Mouse (Mus musculus): ENCODE measurements around the gene Tmem262. TPM values are rescaled to one million over a fixed set of nuclear protein-coding genes. Genes with fewer than 3 reads are reported as not detected.

Gene Tmem262
- polyA plus RNA-seq, 1 experiment from 2014 or later: not detected

- WGBS: 1% methylated on average over 33 of the region's 33 CpGs
- Histone ChIP-seq H3K4me2 (peak within 1 kb of the TSS; percentile 79), H3K27me3 (replicated peaks) (no peaks in the 10 kb centered on the region), H3K27ac (replicated peaks) (peak within 1 kb of the TSS; percentile 69), H3K4me3 (peak within 1 kb of the TSS; percentile 72), H3K9ac (peak within 1 kb of the TSS; percentile 82), H3K9me3 (no peaks in the 10 kb centered on the region), H3K36me3 (peaks cover 53% of the 10 kb centered on the region), H3K4me1 (peaks cover 13% of the 10 kb centered on the region)
- peak; percentile 45 for ATAC-seq (ENCODE audit: extremely low read depth, insufficient number of reproducible peaks, low FRiP score, low TSS enrichment)
These were observed 3.1 kb upstream of the Tmem262 start, which contains the start of gene Vps51 for GRCm38 (mm10) chr19:6076564-6077393. Gene Vps51, minus strand, starts transcription at chr19:6077231.

- H3K4me2 ChIP-seq: no peak within 1 kb of the TSS
- no peaks in the 10 kb centered on the region for H3K27me3 ChIP-seq (replicated peaks)
- H3K4me1 ChIP-seq: peaks cover 27% of the 10 kb centered on the region
- no peak within 1 kb of the TSS for H3K27ac ChIP-seq (replicated peaks)
- H3K9ac ChIP-seq: no peak within 1 kb of the TSS
- ATAC-seq (ENCODE audit: extremely low read depth, insufficient number of reproducible peaks, low FRiP score, low TSS enrichment): no peak
- WGBS: 84% methylated on average over 9 of the region's 9 CpGs
- H3K9me3 ChIP-seq: no peaks in the 10 kb centered on the region
- no peak within 1 kb of the TSS for H3K4me3 ChIP-seq
- peaks cover 48% of the 10 kb centered on the region for H3K36me3 ChIP-seq
These were observed 2.3 kb downstream of the Tmem262 start, which contains the start of gene Gm28374 for GRCm38 (mm10) chr19:6082156-6082555. Gene Gm28374, minus strand, starts transcription at chr19:6082256.

GRCm38 (mm10) chr19:6084478-6085248 is 4.8 kb downstream of the Tmem262 start, which contains the start of the genes Zfpl1 and Cdca5:
Gene Zfpl1, minus strand, starts transcription at chr19:6084956.
Gene Cdca5, plus strand, starts transcription at chr19:6084983.
- WGBS: under 1% methylated on average over 58 of the region's 58 CpGs
- peaks cover 68% of the 10 kb centered on the region for H3K36me3 ChIP-seq

GRCm38 (mm10) chr19:6085417-6085879 is 5.6 kb downstream of the Tmem262 start:
- Histone ChIP-seq H3K27me3 (replicated peaks) (no peaks in the 10 kb centered on the region), H3K9ac (peak overlapping the region; percentile 89), H3K9me3 (no peaks in the 10 kb centered on the region), H3K4me2 (peak overlapping the region; percentile 93), H3K36me3 (peaks cover 68% of the 10 kb centered on the region), H3K27ac (replicated peaks) (peak overlapping the region; percentile 59), H3K4me1 (peaks cover 22% of the 10 kb centered on the region), H3K4me3 (peak overlapping the region; percentile 84)
- 0% methylated on average over 17 of the region's 17 CpGs for WGBS
- no peak for ATAC-seq (ENCODE audit: extremely low read depth, insufficient number of reproducible peaks, low FRiP score, low TSS enrichment)

More at GRCm38 (mm10) chr19:6084478-6085248, 4.8 kb downstream of the Tmem262 start, which contains the start of the genes Zfpl1 and Cdca5:
- Histone ChIP-seq H3K4me1 (peaks cover 22% of the 10 kb centered on the region), H3K4me2 (peak within 1 kb of the TSS; percentile 94), H3K4me3 (peak within 1 kb of the TSS; percentile 84), H3K27ac (replicated peaks) (peak within 1 kb of the TSS; percentile 59), H3K9me3 (no peaks in the 10 kb centered on the region), H3K27me3 (replicated peaks) (no peaks in the 10 kb centered on the region), H3K9ac (peak within 1 kb of the TSS; percentile 89)
- peak; percentile 79 for ATAC-seq (ENCODE audit: extremely low read depth, insufficient number of reproducible peaks, low FRiP score, low TSS enrichment)

- H3K4me1 ChIP-seq: peaks cover 16% of the 10 kb centered on the region
- no peaks in the 10 kb centered on the region for H3K9me3 ChIP-seq
- H3K4me3 ChIP-seq: no peak overlapping the region
- 91% methylated on average over 13 of the region's 13 CpGs for WGBS
- no peak for ATAC-seq (ENCODE audit: extremely low read depth, insufficient number of reproducible peaks, low FRiP score, low TSS enrichment)
- H3K4me2 ChIP-seq: no peak overlapping the region
- H3K36me3 ChIP-seq: peaks cover 69% of the 10 kb centered on the region
- no peak overlapping the region for H3K27ac ChIP-seq (replicated peaks)
- no peaks in the 10 kb centered on the region for H3K27me3 ChIP-seq (replicated peaks)
- H3K9ac ChIP-seq: no peak overlapping the region
These were observed 9.0 kb downstream of the Tmem262 start for GRCm38 (mm10) chr19:6088841-6089240.

- no peaks in the 10 kb centered on the region for H3K4me1 ChIP-seq
- H3K9ac ChIP-seq: no peak within 1 kb of the TSS
- H3K9me3 ChIP-seq: no peaks in the 10 kb centered on the region
- H3K27me3 ChIP-seq (replicated peaks): no peaks in the 10 kb centered on the region
- 88% methylated on average over 7 of the region's 7 CpGs for WGBS
- ATAC-seq (ENCODE audit: extremely low read depth, insufficient number of reproducible peaks, low FRiP score, low TSS enrichment): no peak
- H3K27ac ChIP-seq (replicated peaks): no peak within 1 kb of the TSS
- no peak within 1 kb of the TSS for H3K4me3 ChIP-seq
- peaks cover 74% of the 10 kb centered on the region for H3K36me3 ChIP-seq
- no peak within 1 kb of the TSS for H3K4me2 ChIP-seq
These were observed 14.3 kb downstream of the Tmem262 start, which contains the start of gene AC131692.1 for GRCm38 (mm10) chr19:6094119-6094518. Gene AC131692.1, plus strand, starts transcription at chr19:6094419.

GRCm38 (mm10) chr19:6097847-6098246 is 18.0 kb downstream of the Tmem262 start:
- ATAC-seq (ENCODE audit: extremely low read depth, insufficient number of reproducible peaks, low FRiP score, low TSS enrichment): no peak
- WGBS: 82% methylated on average over 3 of the region's 3 CpGs
- peaks cover 48% of the 10 kb centered on the region for H3K36me3 ChIP-seq

GRCm38 (mm10) chr19:6101186-6101585 is 21.4 kb downstream of the Tmem262 start:
- WGBS: 76% methylated on average over 6 of the region's 6 CpGs
- Histone ChIP-seq H3K9me3 (no peaks in the 10 kb centered on the region), H3K9ac (no peak overlapping the region), H3K4me1 (no peaks in the 10 kb centered on the region), H3K36me3 (peaks cover 23% of the 10 kb centered on the region), H3K27ac (replicated peaks) (no peak overlapping the region), H3K4me3 (no peak overlapping the region), H3K4me2 (no peak overlapping the region), H3K27me3 (replicated peaks) (no peaks in the 10 kb centered on the region)
- ATAC-seq (ENCODE audit: extremely low read depth, insufficient number of reproducible peaks, low FRiP score, low TSS enrichment): no peak

More at GRCm38 (mm10) chr19:6097847-6098246, 18.0 kb downstream of the Tmem262 start:
- no peak overlapping the region for H3K4me3 ChIP-seq
- H3K9ac ChIP-seq: no peak overlapping the region
- no peaks in the 10 kb centered on the region for H3K4me1 ChIP-seq
- H3K9me3 ChIP-seq: no peaks in the 10 kb centered on the region
- no peaks in the 10 kb centered on the region for H3K27me3 ChIP-seq (replicated peaks)
- H3K27ac ChIP-seq (replicated peaks): no peak overlapping the region
- no peak overlapping the region for H3K4me2 ChIP-seq

GRCm38 (mm10) chr19:6102169-6102853 is 22.5 kb downstream of the Tmem262 start:
- ATAC-seq (ENCODE audit: extremely low read depth, insufficient number of reproducible peaks, low FRiP score, low TSS enrichment): no peak
- WGBS: 68% methylated on average over 6 of the region's 6 CpGs
- no peaks in the 10 kb centered on the region for H3K4me1 ChIP-seq

GRCm38 (mm10) chr19:6104476-6104875 is 24.6 kb downstream of the Tmem262 start:
- Histone ChIP-seq H3K36me3 (peaks cover 9% of the 10 kb centered on the region; the same call in 1 of the 2 replicates), H3K9me3 (no peaks in the 10 kb centered on the region), H3K27me3 (replicated peaks) (no peaks in the 10 kb centered on the region), H3K9ac (peak overlapping the region; percentile 61), H3K27ac (replicated peaks) (no peak overlapping the region), H3K4me2 (no peak overlapping the region), H3K4me3 (no peak overlapping the region), H3K4me1 (no peaks in the 10 kb centered on the region)
- ATAC-seq (ENCODE audit: extremely low read depth, insufficient number of reproducible peaks, low FRiP score, low TSS enrichment): no peak
- 53% methylated on average over 4 of the region's 4 CpGs for WGBS

More at GRCm38 (mm10) chr19:6102169-6102853, 22.5 kb downstream of the Tmem262 start:
- no peaks in the 10 kb centered on the region for H3K27me3 ChIP-seq (replicated peaks)
- H3K9ac ChIP-seq: no peak overlapping the region
- H3K4me2 ChIP-seq: no peak overlapping the region
- no peak overlapping the region for H3K27ac ChIP-seq (replicated peaks)
- H3K9me3 ChIP-seq: no peaks in the 10 kb centered on the region
- H3K36me3 ChIP-seq: peaks cover 18% of the 10 kb centered on the region
- no peak overlapping the region for H3K4me3 ChIP-seq
